Mouse (Mus musculus): Measurements from ENCODE around the gene Nid2.

DNA sequence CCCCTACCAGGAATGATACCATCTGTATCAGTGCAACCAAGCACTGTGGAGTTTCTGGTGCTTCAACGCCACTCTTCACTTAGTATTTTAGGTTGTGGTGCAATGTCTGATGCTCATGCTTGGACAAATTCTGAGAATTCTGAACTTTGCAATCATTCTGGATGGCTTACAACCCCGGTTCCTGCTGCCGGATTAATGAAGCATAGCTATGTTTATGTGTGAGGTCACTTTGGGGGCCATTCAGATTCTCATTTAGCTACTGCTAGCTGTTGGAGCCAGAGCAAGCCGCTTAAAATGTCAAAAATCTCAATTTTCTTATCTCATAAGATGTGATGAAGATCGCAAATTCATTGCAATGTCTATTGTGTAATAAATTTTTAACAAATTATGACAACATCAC lies 6.2 kb upstream of the Nid2 start:
- TF ChIP-seq POLR2A (IDR thresholded peaks at IDR 0.05; ENCODE audit: low read depth, low read length) (no peak), CTCF (IDR thresholded peaks at IDR 0.05; ENCODE audit: extremely low read depth, insufficient read length, insufficient replicate concordance, low read depth, low read length) (no peak)

Measured in small intestine, adult 2 months (tissue).